Mouse (Mus musculus) heart, adult 11 months (tissue): ENCODE measurements at regions not wholly inside any gene's neighbourhood (a gene's known extent, or its start where the extent isn't known, plus 50 kb on each side); places are given as distances from the start of the nearest gene placed in this dataset.
A peak's percentile ranks its signal among the peaks of the same experiment; 100 is the strongest.

Experiments used
- DNase-seq: peaks from one replicate; pipeline ENCODE4 v3.0.0; 2022

DNA sequence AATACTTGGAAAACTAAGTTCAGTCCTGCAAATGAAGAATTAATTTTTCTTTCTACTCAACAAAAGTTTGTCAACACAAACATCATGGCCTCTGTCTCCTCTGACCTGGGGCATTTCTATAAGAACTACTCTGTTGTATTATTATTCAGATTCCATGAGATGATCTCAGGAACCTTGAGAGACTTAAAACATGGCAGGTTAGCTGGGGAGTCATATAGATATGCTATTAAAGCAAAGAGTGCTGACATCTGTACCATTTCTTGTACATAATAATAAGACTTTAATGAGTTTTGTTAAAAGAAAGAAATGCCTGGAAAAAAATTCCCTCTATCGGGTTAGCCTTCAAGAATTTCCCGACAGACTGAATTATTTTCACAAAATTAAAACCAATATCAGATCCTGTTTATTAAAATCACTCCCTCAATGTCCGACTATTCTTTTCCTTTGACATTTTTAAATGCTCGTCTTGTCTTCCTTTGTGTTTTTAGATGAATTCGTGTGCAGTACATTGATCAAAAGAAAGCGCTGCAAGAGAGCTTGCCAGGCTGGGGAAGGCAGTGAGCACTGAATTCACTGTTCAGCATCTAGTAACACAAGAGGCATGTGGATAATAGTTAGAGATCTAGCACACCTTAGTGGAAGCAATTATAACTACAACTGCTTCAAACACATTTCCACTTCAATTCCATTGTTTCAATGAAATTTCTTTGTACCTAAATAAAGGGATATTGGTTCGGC, 145.0 kb upstream of the Cxadr start:
- DNase-seq: peak; percentile 88

DNA sequence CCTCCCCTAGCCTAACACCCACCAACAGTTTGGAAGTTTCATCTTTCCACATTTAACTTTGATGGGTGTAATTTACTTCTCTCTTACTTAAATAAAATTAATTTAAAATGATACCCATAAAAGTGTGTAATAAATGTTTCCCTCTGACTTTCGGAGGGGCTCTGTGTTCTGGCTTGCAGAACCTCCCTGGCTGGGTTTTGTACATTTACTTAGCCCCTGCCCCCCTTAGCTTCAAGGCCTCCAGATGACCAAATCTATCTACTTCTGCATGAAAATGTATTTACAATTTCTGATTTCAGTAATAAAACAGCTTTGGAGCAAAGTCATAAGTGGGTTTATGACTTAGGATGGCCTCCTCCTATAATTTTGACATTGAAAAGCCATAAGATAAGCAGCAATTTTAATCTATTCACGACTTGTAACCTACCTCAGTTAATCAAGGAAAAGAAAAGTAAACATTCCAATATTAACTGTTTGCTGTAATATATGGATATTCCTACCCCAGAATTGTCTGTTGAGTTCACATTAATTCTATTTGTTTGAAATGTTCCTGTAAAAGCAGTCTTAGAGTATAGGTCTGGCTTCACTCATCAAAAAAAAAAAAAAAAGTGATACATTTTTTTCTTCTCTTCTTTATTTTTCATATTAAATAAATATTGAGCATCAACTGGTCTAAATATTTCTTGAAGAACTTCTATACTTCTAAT, 147.2 kb upstream of the Cxadr start:
- no peak for DNase-seq

DNA sequence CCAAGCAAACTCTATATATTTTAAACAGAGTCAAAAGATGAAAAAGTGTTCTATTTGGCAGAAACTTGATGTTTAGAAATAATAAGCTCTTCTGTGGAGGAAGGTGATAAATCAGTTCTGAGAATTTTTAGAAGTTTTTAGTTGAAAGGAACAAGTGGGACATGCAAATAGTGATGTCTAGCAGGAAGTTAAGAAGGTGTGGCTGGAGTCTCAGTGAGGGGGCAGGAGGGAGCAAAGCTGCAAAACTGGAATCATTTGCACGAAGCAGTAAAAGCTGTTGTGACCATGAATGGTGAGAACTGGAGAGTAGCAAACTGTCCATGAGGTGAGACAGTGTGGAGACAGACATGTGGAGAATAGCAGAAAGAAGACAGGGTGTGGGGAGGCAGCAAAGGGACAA, 157.1 kb upstream of the Cxadr start:
- DNase-seq: no peak

DNA sequence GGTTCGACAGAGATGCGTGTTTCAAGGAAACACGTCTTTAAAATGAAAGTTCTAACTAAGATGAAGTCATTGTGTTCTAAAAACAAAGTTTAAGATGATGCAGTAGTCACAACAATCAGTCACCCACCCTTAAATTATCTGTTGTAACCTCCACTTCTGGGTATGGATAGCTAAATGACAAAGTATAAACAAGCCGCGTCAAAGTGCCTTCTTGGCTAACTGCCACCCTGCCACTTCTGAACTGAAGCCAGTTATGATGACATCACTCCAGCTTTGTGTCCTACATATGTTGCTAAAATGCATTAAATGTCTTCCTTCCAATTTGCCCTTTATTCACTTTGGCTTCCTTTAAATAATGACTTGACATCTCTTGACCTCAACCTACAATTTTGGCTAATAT, 165.8 kb upstream of the Cxadr start:
- no peak for DNase-seq

DNA sequence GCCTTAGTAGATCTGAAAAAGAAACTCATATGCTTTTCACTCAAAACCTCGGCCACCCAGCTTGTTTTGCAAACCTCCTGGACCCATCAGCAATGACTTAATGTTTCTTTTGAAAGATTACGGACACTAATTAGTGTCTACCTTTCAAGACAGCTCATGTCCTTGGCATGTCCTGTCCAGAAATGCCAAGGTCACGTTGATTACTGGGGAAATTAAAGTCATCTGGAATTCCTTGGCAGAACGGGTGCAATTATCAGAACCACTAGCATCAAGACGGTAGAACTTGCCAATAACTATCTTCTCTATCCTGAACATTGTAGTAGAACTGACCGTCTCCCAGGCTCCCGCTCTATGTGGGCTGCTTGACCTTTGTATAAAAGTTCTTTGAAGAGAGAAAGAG, 166.8 kb upstream of the Cxadr start:
- DNase-seq: no peak

DNA sequence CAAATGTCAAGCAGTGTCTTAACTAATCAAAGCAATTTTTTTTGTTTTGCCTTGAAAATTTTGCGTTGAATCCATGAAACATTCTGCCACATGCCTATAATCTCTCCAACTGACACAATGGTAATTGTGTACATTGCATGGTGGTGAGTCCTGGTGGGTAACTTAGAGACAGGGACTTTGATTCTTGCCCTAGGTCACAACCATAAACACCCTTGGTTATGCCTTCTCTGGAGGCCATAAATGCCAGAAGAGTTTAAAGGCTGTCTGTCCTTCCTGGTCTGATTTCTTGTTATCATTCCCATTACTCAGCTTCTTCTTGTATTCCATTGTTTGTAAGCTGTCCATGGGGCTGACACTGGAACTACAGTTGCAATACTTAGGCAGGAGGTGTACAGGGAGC, 179.6 kb upstream of the Cxadr start:
- DNase-seq: no peak

DNA sequence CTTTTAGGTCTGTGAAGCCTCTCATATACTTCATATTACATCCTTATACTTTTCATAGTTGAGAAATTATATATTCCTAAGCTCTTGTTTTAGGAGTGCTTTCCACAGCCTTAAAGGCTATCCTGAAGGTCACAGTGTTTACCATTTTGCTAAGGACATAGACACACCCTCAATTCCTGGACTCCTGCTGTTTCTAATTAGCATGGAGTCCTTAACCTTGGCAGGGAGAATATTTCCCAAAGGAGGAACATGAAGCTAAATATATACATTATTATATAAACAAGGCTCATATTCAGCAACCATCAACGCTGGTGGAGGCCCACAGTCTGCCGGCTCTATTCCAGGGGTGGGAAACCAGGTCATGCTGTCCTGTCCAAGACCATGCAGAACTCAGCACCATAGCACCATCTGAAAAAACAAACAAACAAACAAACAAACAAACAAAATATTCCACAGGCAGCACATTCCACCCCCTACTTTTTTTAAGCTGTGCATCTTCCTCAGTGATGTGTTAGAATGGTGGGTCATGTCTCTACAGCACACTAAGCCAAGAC, 180.9 kb upstream of the Cxadr start:
- peak; percentile 17 for DNase-seq

DNA sequence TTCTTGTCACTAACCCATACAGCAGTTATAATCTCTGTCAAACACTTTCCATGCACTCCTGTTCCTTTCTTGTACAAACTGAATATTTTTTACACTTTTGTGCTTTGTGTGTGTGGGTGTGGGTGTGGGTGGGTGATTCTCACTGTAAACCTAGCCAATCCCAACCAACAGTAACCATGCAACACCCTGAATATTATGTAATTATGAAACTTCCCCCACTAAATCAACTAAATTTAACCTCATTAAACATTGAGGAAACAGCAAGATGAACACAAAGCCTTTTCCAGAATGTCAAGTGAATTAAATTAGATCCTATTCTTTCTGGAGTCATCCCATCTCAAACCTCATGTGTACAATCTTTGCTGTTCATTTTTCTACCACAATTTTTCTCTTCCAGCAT, 197.0 kb upstream of the Cxadr start:
- no peak for DNase-seq

DNA sequence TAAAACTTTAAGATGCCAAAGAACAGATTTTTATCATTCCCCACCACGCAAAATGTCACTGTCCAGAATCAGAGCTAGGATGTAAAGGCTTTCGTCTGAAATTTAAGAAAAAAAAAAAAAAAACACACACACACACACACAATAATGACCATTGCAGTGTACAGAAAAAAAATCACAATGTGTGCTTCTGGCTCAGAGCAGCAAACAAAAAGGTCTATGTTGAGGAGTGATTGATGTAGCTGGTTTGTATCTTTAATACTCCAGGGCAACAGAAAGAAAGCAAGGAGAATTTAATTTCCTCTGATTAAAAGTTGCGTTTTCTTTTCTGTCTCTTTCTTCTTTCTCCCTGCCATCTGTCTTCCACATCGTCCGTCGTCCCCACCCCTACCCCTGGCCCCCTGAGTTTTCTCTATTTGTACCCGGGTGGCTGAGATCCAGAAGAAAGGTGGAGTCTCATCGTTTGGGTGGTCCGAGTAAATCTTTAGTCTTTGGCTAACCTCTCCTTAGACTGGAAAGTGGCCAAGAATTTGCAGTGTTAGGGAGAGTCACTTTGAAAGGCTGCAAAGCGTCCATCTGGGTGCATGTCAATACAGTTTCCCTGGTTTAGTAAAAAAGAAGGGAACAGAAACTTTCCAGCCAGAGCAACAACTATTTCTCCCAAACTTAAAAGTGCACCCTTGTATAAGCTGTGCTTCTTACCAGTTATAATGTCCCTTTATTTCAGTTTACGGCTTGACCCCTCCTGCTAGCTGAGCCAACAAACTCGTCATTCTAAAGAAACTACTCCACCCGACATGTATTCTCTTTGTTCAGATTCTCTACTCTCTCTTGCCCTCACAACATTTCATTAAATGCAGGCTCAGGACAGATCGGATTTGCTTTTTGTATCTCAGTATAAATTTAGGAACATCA, 199.6 kb upstream of the Cxadr start:
- peak; percentile 91 for DNase-seq

DNA sequence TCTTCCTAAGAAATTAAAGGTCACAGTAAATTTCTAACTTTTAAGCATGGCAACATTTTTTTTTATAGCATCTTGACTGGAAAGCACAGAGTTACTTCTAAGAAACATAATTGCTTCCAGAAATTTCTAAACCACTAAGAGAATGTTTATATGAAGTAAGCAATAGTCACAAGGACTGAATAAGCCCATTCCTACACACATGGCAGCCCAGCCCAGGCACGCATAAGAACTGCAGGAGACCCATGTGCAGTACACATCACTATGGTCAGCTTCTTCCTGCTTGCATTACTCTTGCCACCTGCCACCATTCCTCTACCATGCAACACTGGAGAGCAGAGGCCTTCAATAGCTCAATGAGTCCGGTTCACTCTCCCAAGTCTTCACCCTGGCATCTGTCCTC, 201.4 kb upstream of the Cxadr start:
- peak; percentile 81 for DNase-seq

DNA sequence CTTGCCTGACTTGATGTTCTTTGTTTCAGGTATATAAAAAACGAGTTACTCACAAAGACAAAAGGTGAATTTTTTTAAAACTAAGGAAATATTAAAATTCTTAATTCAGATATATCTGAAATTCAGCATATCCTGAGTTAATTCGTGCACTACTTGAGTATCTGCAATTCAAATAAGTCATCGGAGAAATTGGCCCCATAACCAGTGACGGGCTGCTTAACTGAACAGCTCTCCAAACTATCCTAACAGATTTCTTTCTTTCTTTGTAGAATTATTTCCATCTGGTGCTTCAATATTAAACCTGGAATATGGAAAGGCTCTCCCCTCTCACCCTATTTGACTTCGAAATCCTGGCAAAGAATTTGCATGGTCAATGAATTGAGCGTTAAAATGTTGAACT, 202.2 kb upstream of the Cxadr start:
- DNase-seq: peak; percentile 39

DNA sequence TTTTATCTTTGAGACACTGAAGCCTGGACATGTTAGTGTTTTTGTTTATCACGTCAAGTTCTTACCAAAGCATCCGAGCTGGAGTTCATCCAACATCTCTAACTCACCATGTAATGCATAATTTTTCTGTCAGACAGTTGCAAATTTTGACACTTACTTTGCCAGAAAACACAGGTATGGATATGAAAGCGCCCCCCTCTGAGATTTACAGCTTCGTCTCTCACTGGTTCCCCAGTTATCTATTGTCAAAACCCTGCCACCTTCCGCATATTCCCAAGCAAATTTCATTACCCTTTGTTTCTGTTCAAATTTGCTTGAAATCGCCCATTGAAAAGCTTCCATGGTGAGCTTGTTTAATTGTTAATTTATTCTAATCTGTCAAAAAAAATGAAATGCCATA, 202.7 kb upstream of the Cxadr start:
- no peak for DNase-seq

DNA sequence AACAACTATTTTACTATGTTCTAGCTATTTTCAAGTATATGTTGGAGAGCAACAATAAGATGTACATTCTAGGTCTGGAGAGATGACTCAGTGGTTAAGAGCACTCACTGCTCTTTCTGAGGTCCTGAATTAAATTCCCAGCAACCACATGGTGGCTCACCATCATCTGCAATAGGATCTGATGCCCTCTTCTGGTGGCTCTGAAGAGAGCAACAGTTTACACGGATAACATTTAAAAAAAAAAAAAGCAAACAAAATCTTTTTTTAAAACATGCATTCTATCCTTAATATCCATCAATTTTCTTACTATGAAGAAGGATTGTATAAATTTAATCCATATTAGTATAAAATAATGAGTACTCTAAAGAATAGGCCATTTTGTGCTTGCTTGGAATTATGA, 204.7 kb upstream of the Cxadr start:
- no peak for DNase-seq

DNA sequence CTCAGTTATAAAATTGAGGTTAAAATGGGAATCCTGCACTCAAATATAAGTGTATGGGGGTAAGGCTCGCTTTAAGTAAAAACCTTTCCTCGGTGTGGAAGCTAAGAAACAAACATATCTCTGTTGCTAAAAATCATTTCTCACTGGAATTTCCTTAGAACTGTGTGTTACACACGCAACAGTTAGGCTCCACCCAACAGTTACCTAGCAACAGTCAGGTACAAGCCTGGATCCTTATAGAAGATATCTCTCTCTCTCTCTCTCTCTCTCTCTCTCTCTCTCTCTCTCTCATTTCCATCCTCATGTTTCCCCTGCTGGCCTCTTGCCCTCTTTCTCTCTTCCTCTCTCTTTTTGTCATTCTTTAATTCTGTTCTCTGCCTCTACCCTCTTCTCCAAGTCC, 211.1 kb upstream of the Cxadr start:
- no peak for DNase-seq

DNA sequence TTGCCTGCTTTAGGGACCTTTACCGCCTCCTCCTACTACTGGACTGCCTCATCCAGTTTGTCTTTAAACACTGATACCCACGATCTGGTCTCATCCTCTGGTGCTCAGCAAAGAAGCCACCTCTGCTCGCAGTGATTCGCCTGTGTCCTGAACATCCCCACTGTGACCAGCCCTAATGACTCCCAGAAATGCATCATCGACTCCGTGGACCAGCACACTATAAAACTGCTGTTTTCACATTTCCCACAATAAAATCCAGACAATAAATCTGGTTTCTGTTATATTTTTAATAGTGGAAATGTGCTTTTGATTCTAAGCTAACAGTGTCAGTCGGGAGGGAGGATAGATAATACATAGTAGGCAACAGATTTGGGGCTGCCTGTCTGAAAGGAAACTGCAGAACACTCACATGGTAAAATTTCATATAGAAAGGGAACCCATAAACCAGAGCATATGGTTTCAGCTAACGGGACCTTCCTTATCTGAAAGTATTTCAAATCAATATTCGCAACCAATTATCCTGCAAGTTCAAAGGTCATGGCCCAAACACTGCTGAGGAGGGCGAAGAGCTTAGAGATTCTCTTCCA, 233.7 kb upstream of the Cxadr start:
- no peak for DNase-seq

DNA sequence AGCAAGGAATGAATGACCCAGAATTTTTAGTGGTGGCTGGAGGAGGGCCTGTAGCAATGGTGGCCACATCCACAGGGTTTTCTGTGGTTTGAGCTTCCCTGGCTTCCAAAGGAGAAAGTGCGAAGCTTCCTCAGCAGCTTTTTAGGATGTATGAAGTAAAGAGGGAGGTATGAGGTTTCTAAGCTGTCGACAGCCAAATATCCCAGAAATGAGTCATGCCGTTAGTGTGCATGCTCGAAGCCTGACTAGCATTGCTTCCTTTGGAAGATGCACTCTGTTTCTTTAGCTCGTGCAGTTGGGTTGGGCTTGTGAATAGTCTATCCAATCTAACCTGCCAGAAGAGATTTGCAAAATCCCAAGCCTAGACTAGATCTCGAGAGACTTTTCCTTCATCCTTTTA, 240.8 kb upstream of the Cxadr start:
- DNase-seq: peak; percentile 75

DNA sequence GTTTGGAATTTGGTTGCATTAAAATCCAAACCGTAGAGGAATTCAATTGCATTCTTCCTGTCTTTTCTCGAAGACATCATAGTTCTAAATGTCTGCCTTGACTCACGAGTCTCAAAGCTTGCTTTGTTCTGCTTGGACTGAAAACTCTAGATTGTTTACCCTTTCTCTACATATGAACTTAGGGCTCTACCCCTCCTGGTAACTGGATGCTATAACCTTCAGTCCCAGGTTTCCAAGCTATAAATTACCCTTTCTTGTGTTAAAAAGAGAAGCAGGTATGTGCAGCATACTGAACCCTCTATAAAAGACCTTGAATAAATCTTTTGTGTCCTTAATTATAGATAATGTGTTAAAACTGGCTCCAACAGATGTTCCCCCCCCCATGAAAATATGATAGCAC, 243.7 kb upstream of the Cxadr start:
- DNase-seq: no peak

DNA sequence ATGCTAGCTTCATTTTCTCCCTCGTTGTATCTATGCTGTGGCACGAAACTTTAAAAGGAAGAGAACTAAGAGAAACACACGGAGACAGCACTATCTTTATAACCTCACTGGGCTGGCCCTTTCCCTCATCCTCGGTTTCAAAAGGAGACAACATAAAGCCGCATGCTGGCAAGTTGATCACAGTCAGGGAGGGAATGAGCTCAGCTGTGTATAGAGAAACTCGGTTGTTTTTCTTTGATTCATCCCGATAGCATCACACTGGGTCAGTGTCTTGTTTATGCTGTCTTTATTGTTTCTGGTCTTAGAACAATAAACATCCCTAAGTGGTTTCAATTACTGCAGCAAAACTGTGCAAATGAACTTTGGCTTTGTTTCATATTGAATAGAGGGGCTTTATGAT, 249.2 kb upstream of the Cxadr start:
- DNase-seq: no peak

DNA sequence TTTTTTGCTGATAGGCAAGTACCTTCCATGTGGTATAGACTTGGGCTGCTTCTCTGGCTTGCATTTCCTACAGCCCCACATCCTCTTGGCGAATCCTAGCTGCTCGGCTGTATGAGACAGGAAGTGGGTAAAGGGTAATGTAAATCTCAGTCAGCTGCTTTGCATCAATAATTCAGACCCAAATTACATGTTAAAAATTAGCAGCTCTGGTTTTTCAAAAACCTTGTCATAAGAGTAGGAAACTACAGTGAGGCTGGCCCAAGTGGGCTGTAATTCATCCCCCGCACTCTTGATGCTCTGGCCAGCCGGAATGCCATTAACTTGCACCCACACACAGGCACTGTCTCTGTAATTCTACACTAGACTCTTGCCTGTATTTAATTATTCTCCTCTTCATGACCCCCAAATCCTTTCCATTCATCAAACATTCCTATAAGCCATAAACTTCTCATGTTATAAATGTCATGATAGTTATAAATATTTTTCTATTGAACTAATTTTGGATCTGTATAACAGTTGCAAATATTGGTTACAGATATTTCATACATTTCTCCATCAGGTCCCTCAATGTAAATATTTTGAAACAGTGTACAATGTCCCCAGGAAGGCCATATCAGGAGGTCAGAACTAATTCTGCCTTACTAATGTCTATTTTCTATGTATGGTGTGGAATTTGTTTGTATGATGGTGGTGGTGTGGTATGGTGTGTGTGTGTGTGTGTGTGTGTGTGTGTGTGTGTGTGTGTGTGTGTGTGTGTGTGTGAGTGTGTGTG, 261.0 kb upstream of the Cxadr start:
- DNase-seq: no peak

DNA sequence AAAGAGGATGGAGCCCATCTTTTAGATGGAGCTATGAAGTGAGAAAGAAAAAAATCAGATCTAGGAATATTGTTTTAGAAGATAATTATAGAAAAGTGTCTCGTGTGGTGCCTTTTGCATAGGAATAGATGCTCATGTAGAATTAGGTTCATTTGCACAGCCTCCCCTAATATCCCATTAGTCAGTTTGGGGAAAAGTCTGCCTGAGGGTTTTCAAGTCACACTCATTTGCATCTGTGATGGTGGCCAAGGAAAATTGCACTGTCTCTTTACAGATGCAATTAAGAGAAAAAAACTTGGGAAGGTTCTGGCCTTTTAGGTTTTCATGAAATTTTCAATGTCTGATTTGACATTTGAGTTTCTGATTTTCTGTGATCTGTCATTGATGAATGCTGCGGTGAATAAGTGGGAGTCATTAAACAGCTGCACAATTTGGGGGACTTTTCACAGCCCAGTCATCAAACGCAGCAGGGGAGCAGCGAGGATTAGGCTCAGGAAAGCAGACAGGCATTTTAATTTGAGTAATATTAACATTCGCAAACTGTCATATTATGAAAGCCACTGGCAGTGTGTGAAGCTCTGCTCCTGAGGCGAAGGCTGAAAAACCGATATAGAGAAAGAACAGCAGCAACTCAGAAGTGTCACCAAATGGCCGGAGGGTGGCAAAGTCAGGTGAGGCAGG, 281.5 kb upstream of the Cxadr start:
- DNase-seq: no peak

DNA sequence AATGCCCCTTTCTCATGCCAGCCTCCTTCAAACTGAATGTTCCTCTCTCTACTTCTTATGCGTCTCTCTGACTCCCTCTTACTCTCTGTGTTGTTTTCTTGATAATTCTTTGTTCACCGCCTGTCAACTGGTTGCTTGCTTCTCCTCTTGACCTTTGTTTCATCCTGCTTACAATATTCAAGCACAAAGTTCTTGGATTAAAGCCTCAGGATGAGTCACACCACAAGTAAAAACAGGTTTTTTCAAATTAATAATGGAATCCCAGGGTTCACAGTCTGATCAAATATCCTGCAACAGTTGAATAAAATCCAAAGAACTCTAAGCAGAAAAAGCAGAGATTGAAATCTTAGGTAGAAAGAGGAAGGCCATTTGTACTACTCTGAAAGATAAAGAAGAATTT, 285.9 kb upstream of the Cxadr start:
- no peak for DNase-seq
